Mouse (Mus musculus) layer of hippocampus, postnatal 10 days (tissue): ENCODE results near the gene Wdr91. TPM values are rescaled to one million over a fixed set of nuclear protein-coding genes. Genes with fewer than 3 reads are reported as not detected.

Experiments used
- DNase-seq, 2 experiments: peaks; one replicate each; pipeline ENCODE4 v3.0.0; 2021; ENCODE audit warnings: low spot score in 2 of 2
- total RNA-seq, 2 experiments: library from RNA; stranded (reverse); gene quantifications; 2 replicates each; pipeline ENCODE4 v1.2.3; 2021

Gene Wdr91
- total RNA-seq, 2 experiments from 2014 or later: 32.6 to 34.9 TPM

DNA sequence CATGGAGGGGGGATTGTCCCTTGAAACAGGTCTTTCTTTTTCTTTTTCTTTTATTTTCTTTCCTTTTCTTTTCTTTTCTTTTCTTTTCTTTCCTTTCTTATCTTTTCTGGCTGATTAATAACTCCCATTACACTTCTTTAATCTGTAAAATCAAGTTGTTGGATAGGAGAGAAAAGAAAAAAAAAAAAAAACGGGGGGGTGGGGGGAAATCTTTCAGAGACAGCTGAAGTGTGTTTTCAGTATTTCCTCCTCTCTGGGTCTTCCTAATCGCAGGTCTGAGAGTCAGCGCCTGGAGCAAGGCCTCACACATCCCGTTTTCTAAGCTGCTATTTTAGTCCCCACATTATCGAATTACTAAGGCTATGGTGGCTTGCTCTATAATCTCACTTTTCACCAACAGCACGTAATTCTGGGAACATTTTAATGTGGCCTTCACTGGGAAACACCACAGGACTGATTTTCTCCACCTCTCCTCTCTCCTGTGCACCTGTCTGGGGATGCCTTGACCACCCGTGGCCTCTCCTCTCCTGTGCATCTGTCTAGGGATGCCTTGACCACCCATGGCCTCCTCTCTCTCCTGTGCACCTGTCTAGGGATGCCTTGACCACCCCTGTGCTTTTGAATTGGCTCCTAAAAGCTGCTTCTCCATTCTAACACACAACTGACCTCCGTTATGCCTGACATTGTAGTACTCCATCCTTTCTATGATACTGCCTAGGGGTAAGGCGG lies 46.7 kb downstream of the Wdr91 start:
- no peak for DNase-seq

GRCm38 (mm10) chr6:34862791-34863403 lies 47.8 kb downstream of the Wdr91 start, which contains the start of gene Tmem140:
TSS of gene Tmem140 (plus strand) at chr6:34863146.
- no peak for DNase-seq

DNA sequence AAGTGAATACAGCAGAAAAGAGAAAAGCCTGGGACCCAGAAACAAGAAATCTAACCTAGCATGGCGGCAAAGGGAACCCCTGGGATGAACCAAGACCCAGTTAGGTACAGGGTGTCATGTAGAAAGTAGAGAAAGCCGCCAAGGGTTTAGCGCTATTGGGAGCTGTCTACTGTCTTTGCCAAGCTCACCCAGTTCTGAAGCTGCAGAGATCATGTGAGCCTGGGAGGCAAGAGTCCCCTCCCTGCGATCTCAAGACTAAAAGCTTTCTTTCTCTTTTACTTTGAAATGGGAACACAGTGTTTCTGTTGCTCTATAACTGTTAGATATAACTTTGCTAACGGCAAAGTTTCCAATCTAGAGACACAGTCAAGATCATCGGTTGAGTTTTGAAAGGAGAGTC lies 48.3 kb downstream of the Wdr91 start:
- DNase-seq: no peak

DNA sequence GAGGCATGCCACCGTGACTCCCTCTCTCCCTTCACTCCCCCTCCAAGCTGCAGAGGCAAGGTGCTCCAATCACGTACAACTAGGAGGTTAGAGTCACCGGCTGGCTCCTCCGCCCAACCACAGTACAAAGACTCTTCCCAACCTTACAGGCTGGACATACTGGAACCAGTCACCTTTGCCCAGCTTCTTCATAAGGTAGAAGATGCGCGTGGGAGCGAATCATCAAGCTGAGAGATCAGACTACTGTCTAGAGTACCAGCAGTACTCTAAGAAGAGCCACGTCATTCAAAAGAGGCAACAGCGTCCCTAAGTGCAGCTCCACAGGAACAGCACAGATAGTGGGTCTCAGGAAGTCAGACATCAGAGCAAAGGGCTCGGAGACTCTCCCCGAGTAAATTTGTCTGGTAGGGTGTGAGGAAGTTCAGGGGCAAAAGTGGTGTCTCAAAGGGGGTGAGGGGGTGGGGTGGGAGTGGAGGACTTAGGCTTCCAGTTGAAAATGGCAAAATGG lies 49.1 kb downstream of the Wdr91 start:
- DNase-seq: no peak

GRCm38 (mm10) chr6:34832352-34832751 lies 78.3 kb downstream of the Wdr91 start:
- DNase-seq: no peak

Other genes starting within 250 kb of the Wdr91 start
- gene Agbl3, start 130.4 kb downstream of the Wdr91 start, total RNA-seq: 10 to 100 TPM; 19.2 to 21.2 TPM
- gene Tmem140, start 47.7 kb downstream of the Wdr91 start, total RNA-seq: 1 to 10 TPM; 1.1 to 1.8 TPM
- gene Cyren, start 32.8 kb downstream of the Wdr91 start, total RNA-seq: 1 to 10 TPM; 5.4 TPM
- gene Stra8, start 9.3 kb upstream of the Wdr91 start, total RNA-seq: not detected
- gene Slc23a4, start 77.5 kb upstream of the Wdr91 start, total RNA-seq: 1 to 10 TPM; 1.3 to 1.9 TPM
- 10 to 100 TPM; 37.5 to 41.0 TPM for gene Cnot4, start 222.8 kb upstream of the Wdr91 start, total RNA-seq